Mouse (Mus musculus): ENCODE measurements around the gene Eif4g1. TPM values are rescaled to one million over a fixed set of nuclear protein-coding genes. Genes with fewer than 3 reads are reported as not detected.

Eif4g1 gene
- polyA plus RNA-seq, 1 experiment from 2014 or later = 226 TPM

GRCm38 (mm10) chr16:20642161-20642560 is 26.0 kb upstream of the Eif4g1 start:
- H3K27ac ChIP-seq = no peak overlapping the region
- H3K4me1 ChIP-seq = no peaks in the 10 kb centered on the region
- 0 out of 2 replicates have a peak, but pooled peaks cover 9% of the 10 kb centered on the region for H3K27me3 ChIP-seq (ENCODE audit: insufficient read depth, poor library complexity, severe bottlenecking)
- H3K36me3 ChIP-seq = no peaks in the 10 kb centered on the region
- DNase-seq (ENCODE audit: low spot score) = no peak
- H3K9me3 ChIP-seq = no peaks in the 10 kb centered on the region
- no peak overlapping the region for H3K4me3 ChIP-seq
- 5% methylated on average over 8 of the region's 8 CpGs for WGBS

DNA sequence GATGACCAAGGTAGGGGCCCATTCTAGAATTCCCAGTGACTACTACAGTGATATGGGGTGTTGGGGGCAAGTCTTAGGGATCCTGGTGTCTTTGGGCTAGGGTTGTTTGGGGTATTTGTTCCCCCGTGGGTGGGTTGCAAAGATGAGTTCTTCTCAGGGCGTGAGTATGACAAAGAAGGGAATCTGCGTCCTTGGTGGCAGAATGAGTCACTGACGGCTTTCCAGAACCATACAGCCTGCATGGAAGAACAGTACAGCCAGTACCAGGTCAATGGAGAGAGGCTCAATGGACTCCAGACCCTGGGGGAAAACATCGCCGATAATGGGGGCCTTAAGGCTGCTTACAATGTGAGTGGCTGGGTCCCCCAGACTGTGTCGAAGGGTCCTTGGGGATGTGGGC is 24.2 kb upstream of the Eif4g1 start:
- DNase-seq (ENCODE audit: low spot score) = no peak
- H3K4me1 ChIP-seq = no peaks in the 10 kb centered on the region
- no peaks in the 10 kb centered on the region for H3K36me3 ChIP-seq
- H3K27me3 ChIP-seq (ENCODE audit: insufficient read depth, poor library complexity, severe bottlenecking) = 0 out of 2 replicates have a peak, but pooled peaks cover 9% of the 10 kb centered on the region
- no peak overlapping the region for H3K27ac ChIP-seq
- no peaks in the 10 kb centered on the region for H3K9me3 ChIP-seq
- 81% methylated on average over 7 of the region's 7 CpGs for WGBS
- H3K4me3 ChIP-seq = no peak overlapping the region

DNA sequence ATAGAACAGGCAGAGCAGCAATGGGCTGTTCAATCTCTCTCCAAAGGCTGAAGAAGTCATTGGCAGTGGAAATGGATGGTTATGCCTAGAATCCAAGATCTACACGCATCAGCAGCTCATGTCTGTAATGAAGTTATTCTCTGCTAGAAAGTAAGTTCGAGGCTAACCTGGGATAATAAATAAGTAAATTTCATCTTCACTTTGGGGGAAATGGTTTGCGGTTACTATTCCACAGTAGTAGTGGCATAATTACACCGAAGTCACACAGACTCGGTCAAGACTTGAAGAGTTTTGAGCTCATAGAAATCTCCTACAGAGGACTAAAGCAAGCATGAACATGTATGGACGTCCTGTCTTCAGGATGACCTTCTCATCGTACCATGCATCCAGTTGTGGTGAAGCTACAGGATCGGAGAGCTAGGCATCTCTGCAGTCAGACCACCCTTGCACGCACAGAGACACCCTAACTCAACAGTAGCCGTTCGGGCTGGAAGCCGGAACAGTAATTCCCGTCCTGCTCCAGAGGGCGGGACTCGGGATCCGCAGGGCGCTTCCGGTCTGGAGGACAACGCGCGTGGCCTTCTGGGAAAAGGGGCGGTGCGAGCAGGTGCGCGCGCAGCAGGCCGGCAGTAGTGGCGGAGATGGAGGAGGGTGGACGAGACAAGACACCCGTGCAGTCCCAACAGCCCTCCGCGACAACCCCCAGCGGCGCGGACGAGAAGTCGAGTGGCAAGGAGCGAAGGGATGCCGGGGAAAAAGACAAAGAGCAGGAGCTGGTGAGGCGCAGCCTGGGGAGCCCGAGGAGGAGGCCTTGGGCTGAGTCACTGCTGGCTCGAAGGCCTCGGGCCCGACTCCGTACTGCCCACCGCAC is 16.8 kb upstream of the Eif4g1 start, which contains the start of gene Psmd2:
Gene Psmd2, plus strand, starts transcription at position 577 of the 871 bp plus-strand sequence.
- 2% methylated on average over 46 of the region's 46 CpGs for WGBS
- peaks cover 12% of the 10 kb centered on the region for H3K4me1 ChIP-seq
- peak; percentile 97 for DNase-seq (ENCODE audit: low spot score)

GRCm38 (mm10) chr16:20651947-20652310 is 16.2 kb upstream of the Eif4g1 start:
- Histone ChIP-seq H3K27ac (peak overlapping the region; percentile 89), H3K36me3 (peaks cover 29% of the 10 kb centered on the region), H3K4me1 (peaks cover 12% of the 10 kb centered on the region), H3K4me3 (peak overlapping the region; percentile 93), H3K27me3 (ENCODE audit: insufficient read depth, poor library complexity, severe bottlenecking) (no peaks in the 10 kb centered on the region), H3K9me3 (no peaks in the 10 kb centered on the region)
- no peak for DNase-seq (ENCODE audit: low spot score)
- WGBS = 9% methylated on average over 12 of the region's 12 CpGs

More for the DNA sequence above, 16.8 kb upstream of the Eif4g1 start, which contains the start of gene Psmd2:
- Histone ChIP-seq H3K9me3 (no peaks in the 10 kb centered on the region), H3K36me3 (peaks cover 23% of the 10 kb centered on the region), H3K4me3 (peak within 1 kb of the TSS; percentile 93), H3K27ac (peak within 1 kb of the TSS; percentile 89), H3K27me3 (ENCODE audit: insufficient read depth, poor library complexity, severe bottlenecking) (no peaks in the 10 kb centered on the region)

DNA sequence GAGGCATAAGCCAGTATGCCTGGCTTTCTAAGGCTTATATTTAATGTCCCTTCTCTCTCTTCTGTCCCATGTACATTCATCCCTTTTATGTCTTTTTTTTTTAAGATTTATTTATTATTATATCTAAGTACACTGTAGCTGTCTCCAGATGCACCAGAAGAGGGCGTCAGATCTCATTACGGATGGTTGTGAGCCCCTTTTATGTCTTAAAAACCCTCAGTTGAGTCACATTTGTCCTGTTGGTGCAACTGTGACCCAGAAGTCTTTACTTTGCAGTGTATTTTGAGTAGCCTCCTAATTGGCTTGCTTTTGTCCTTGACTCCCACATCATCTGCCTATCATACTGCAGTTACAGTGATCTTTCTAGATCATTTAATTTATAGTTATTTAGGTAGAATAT is 14.8 kb upstream of the Eif4g1 start:
- Histone ChIP-seq H3K27ac (no peak overlapping the region), H3K27me3 (ENCODE audit: insufficient read depth, poor library complexity, severe bottlenecking) (no peaks in the 10 kb centered on the region), H3K36me3 (peaks cover 43% of the 10 kb centered on the region), H3K4me1 (peaks cover 12% of the 10 kb centered on the region), H3K4me3 (no peak overlapping the region), H3K9me3 (no peaks in the 10 kb centered on the region)
- WGBS = 63% methylated on average over 2 of the region's 2 CpGs
- no peak for DNase-seq (ENCODE audit: low spot score)

- Histone ChIP-seq H3K27ac (no peak overlapping the region), H3K36me3 (peaks cover 86% of the 10 kb centered on the region), H3K4me3 (no peak overlapping the region), H3K27me3 (ENCODE audit: insufficient read depth, poor library complexity, severe bottlenecking) (no peaks in the 10 kb centered on the region), H3K4me1 (peaks cover 5% of the 10 kb centered on the region), H3K9me3 (no peaks in the 10 kb centered on the region)
- no peak for DNase-seq (ENCODE audit: low spot score)
- WGBS = 86% methylated on average over 4 of the region's 4 CpGs
These were observed 10.5 kb upstream of the Eif4g1 start for GRCm38 (mm10) chr16:20657661-20658060.

GRCm38 (mm10) chr16:20670291-20670690 is 2.2 kb downstream of the Eif4g1 start:
- H3K27ac ChIP-seq = no peak overlapping the region
- no peak for DNase-seq (ENCODE audit: low spot score)
- no peak overlapping the region for H3K4me3 ChIP-seq
- no peaks in the 10 kb centered on the region for H3K27me3 ChIP-seq (ENCODE audit: insufficient read depth, poor library complexity, severe bottlenecking)
- 90% methylated on average over 3 of the region's 3 CpGs for WGBS
- H3K4me1 ChIP-seq = peaks cover 17% of the 10 kb centered on the region
- H3K36me3 ChIP-seq = peaks cover 16% of the 10 kb centered on the region
- H3K9me3 ChIP-seq = no peaks in the 10 kb centered on the region

- no peak for DNase-seq (ENCODE audit: low spot score)
- H3K4me1 ChIP-seq = peaks cover 18% of the 10 kb centered on the region
- peaks cover 32% of the 10 kb centered on the region for H3K36me3 ChIP-seq
- no peak overlapping the region for H3K27ac ChIP-seq
- H3K4me3 ChIP-seq = peak overlapping the region; percentile 99
- WGBS = 22% methylated on average over 6 of the region's 6 CpGs
- H3K9me3 ChIP-seq = no peaks in the 10 kb centered on the region
- H3K27me3 ChIP-seq (ENCODE audit: insufficient read depth, poor library complexity, severe bottlenecking) = no peaks in the 10 kb centered on the region
These were observed 3.8 kb downstream of the Eif4g1 start for GRCm38 (mm10) chr16:20671886-20672285.

GRCm38 (mm10) chr16:20672500-20672902 is 4.4 kb downstream of the Eif4g1 start:
- H3K27ac ChIP-seq = peak overlapping the region; percentile 98
- H3K4me1 ChIP-seq = peaks cover 18% of the 10 kb centered on the region
- peak overlapping the region; percentile 99 for H3K4me3 ChIP-seq
- no peaks in the 10 kb centered on the region for H3K27me3 ChIP-seq (ENCODE audit: insufficient read depth, poor library complexity, severe bottlenecking)
- DNase-seq (ENCODE audit: low spot score) = peak; percentile 97
- H3K9me3 ChIP-seq = no peaks in the 10 kb centered on the region
- WGBS = under 1% methylated on average over 38 of the region's 38 CpGs
- peaks cover 38% of the 10 kb centered on the region for H3K36me3 ChIP-seq

GRCm38 (mm10) chr16:20672965-20673705 is 5.0 kb downstream of the Eif4g1 start:
- Histone ChIP-seq H3K27me3 (ENCODE audit: insufficient read depth, poor library complexity, severe bottlenecking) (no peaks in the 10 kb centered on the region), H3K4me1 (peaks cover 18% of the 10 kb centered on the region), H3K36me3 (peaks cover 44% of the 10 kb centered on the region), H3K27ac (peak overlapping the region; percentile 98), H3K4me3 (peak overlapping the region; percentile 99), H3K9me3 (no peaks in the 10 kb centered on the region)
- DNase-seq (ENCODE audit: low spot score) = no peak
- WGBS = under 1% methylated on average over 67 of the region's 78 CpGs

GRCm38 (mm10) chr16:20673706-20674303 is 5.7 kb downstream of the Eif4g1 start:
- peak; percentile 86 for DNase-seq (ENCODE audit: low spot score)
- Histone ChIP-seq H3K36me3 (peaks cover 51% of the 10 kb centered on the region), H3K4me1 (peaks cover 18% of the 10 kb centered on the region), H3K9me3 (no peaks in the 10 kb centered on the region), H3K4me3 (peak overlapping the region; percentile 99), H3K27me3 (ENCODE audit: insufficient read depth, poor library complexity, severe bottlenecking) (no peaks in the 10 kb centered on the region), H3K27ac (peak overlapping the region; percentile 98)
- WGBS = 7% methylated on average over 14 of the region's 14 CpGs

DNA sequence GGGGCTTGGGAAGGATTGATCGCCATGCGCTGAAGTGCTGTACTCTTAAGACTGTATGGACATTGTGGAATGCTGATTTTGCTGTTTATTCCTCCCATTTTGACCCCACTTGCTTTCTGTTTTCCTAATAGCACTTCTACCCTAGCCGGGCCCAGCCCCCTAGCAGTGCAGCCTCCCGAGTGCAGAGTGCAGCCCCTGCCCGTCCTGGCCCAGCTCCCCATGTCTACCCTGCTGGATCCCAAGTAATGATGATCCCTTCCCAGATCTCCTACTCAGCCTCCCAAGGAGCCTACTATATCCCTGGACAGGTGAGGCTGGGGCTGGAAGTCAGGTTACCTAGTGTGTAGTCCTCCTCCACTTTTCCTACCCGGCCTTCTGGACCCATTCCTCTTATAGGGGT is 7.1 kb downstream of the Eif4g1 start:
- Histone ChIP-seq H3K27me3 (ENCODE audit: insufficient read depth, poor library complexity, severe bottlenecking) (no peaks in the 10 kb centered on the region), H3K27ac (no peak overlapping the region), H3K4me1 (peaks cover 18% of the 10 kb centered on the region), H3K4me3 (peak overlapping the region; percentile 99), H3K36me3 (peaks cover 65% of the 10 kb centered on the region), H3K9me3 (no peaks in the 10 kb centered on the region)
- no peak for DNase-seq (ENCODE audit: low spot score)
- WGBS = 95% methylated on average over 6 of the region's 6 CpGs

DNA sequence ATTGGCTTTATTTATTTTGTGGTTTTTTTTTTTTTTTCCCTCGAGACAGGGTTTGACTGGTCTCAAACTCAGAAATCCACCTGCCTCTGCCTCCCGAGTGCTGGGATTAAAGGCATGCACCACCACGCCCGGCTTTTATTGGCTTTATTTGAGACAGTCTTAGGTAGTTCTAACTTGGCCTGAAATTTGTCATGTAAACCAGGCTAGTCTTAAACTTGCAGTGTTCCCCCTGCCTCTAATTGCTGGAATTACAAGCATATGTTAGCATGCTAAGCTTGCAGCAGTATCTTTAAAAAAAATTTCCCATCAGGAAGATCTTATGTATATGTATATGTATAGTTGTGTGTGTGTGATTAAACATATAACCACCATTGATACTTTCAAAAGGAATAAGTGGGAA is 8.6 kb downstream of the Eif4g1 start:
- no peaks in the 10 kb centered on the region for H3K27me3 ChIP-seq (ENCODE audit: insufficient read depth, poor library complexity, severe bottlenecking)
- DNase-seq (ENCODE audit: low spot score) = no peak
- H3K9me3 ChIP-seq = no peaks in the 10 kb centered on the region
- no peak overlapping the region for H3K27ac ChIP-seq
- no peak overlapping the region for H3K4me3 ChIP-seq
- H3K4me1 ChIP-seq = peaks cover 18% of the 10 kb centered on the region
- H3K36me3 ChIP-seq = peaks cover 80% of the 10 kb centered on the region
- 90% methylated on average over 4 of the region's 4 CpGs for WGBS

Measured in heart, embryonic 10.5 days (tissue).